ENCODE assay signal across 9 mouse cellular contexts in the genomic region with DNA sequence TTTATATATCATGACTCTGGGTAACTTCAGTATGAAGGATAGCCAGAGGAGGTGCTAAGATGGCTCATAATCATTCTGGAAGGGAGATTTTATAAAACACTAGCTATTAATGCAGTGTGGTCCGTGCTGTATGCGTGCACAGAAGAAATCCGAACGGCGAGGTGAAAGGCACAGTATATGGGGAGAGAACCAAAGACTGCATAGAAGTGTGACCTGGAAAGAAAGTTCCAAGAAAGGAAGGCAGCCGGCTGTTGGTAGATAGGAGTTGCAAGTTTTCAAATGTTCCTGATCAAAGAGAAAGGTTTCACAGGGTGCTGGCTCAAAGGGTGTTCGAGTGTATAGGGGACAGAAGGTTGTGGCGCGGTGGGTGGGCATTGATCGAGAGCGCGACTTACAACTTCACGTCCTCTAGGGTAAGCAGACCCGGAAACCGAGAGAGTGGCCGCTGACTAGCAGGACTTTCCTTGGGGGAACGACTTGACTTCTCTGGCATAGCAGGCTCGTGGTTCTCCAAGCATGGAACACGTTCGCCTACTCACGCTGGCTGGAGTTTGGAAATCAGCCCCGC. TPM values are rescaled to one million over a fixed set of nuclear protein-coding genes. Genes with fewer than 3 reads are reported as not detected.
DNase-seq lines count a peak whose midpoint lies in the region; ATAC-seq and TF ChIP-seq lines count a peak whose summit lies in the region.
"Had no signal": no experiment of that assay in that cellular context is flagged by ENCODE, and none has a peak within 500 bp of the region (broad histone marks: within the 10 kb centered on the region; RNA-seq: fewer than 3 reads in every experiment).

No protein-coding gene starts in this region.

- no peak for TF ChIP-seq POLR2A in spleen, adult 2 months (IDR thresholded peaks at IDR 0.05; ENCODE audit: low read depth, low read length)

- TF ChIP-seq CTCF in spleen, adult 2 months (IDR thresholded peaks at IDR 0.05; ENCODE audit: extremely low read depth, insufficient read depth, insufficient read length, insufficient replicate concordance): no peak

- H3K27ac ChIP-seq in spleen, adult 2 months (ENCODE audit: insufficient read depth, low read length): no peak overlapping the region
- H3K27ac ChIP-seq in forebrain, embryonic 12.5 days: no peak overlapping the region
- no peak overlapping the region for H3K27ac ChIP-seq in limb, embryonic 15.5 days
- no peak overlapping the region; the same call in 1 of the 2 replicates for H3K27ac ChIP-seq in stomach, embryonic 15.5 days

- H3K4me1 ChIP-seq in spleen, adult 2 months (ENCODE audit: control insufficient read depth, insufficient read depth, insufficient read length): peaks cover 5% of the 10 kb centered on the region; the same call in 1 of the 2 replicates
- peaks cover 9% of the 10 kb centered on the region; the same call in 1 of the 2 replicates for H3K4me1 ChIP-seq in forebrain, embryonic 12.5 days
- H3K4me1 ChIP-seq in limb, embryonic 15.5 days: 0 out of 2 replicates have a peak, but pooled peaks cover 4% of the 10 kb centered on the region
- H3K4me1 ChIP-seq in stomach, embryonic 15.5 days: no peaks in the 10 kb centered on the region

- H3K27me3 ChIP-seq in spleen, adult 2 months (ENCODE audit: control insufficient read depth, insufficient read depth, low read length): no peaks in the 10 kb centered on the region
- peaks cover 19% of the 10 kb centered on the region for H3K27me3 ChIP-seq in forebrain, embryonic 12.5 days
- H3K27me3 ChIP-seq in limb, embryonic 15.5 days: peaks cover 8% of the 10 kb centered on the region; the same call in 1 of the 2 replicates
- no peaks in the 10 kb centered on the region for H3K27me3 ChIP-seq in stomach, embryonic 15.5 days (replicated peaks)

- intact Hi-C loops in left cerebral cortex, postnatal 10 days (cut with DNase I): no loop called here

- DNase-seq in spleen, adult 2 months (ENCODE audit: low read depth in 1 of 2, low spot score in 2 of 2): no peak
- no peak for DNase-seq in spleen, postnatal 4 days (ENCODE audit: low spot score in 2 of 2)
- DNase-seq in left cerebral cortex, postnatal 10 days (ENCODE audit: extremely low spot score in 1 of 2, low spot score in 2 of 2): no peak
- DNase-seq in layer of hippocampus, postnatal 36 days: no peak
- no peak for DNase-seq in layer of hippocampus, postnatal 25 days (ENCODE audit: extremely low spot score in 1 of 2, low spot score in 1 of 2)

- peak overlapping the region; percentile 53 for H3K4me2 ChIP-seq in forebrain, embryonic 12.5 days
- H3K4me2 ChIP-seq in limb, embryonic 15.5 days: peak overlapping the region; percentile 47
- peak overlapping the region; percentile 54 for H3K4me2 ChIP-seq in stomach, embryonic 15.5 days

- peak; percentile 52 for ATAC-seq in forebrain, embryonic 12.5 days (ENCODE audit: low FRiP score)
- 0 out of 2 replicates have a peak, but pooled peaks have one; percentile 19 for ATAC-seq in limb, embryonic 15.5 days (ENCODE audit: insufficient number of reproducible peaks, low FRiP score, low TSS enrichment, low read depth)
- ATAC-seq in stomach, embryonic 15.5 days (ENCODE audit: insufficient read depth, low FRiP score, low read depth): no peak

- H3K9me3 ChIP-seq in forebrain, embryonic 12.5 days: no peaks in the 10 kb centered on the region
- H3K9me3 ChIP-seq in limb, embryonic 15.5 days: no peaks in the 10 kb centered on the region
- H3K9me3 ChIP-seq in stomach, embryonic 15.5 days: no peaks in the 10 kb centered on the region

- no peaks in the 10 kb centered on the region for H3K36me3 ChIP-seq in spleen, adult 2 months (ENCODE audit: control insufficient read depth, insufficient read depth, low read length)
- H3K36me3 ChIP-seq in forebrain, embryonic 12.5 days (replicated peaks): peaks cover 9% of the 10 kb centered on the region; the same call in 1 of the 2 replicates
- H3K36me3 ChIP-seq in limb, embryonic 15.5 days: no peaks in the 10 kb centered on the region; the same call in 1 of the 2 replicates
- H3K36me3 ChIP-seq in stomach, embryonic 15.5 days: no peaks in the 10 kb centered on the region

- 24% methylated on average over 22 of the region's 22 CpGs for WGBS in spleen, adult 2 months
- 15% methylated on average over 21 of the region's 22 CpGs for WGBS in forebrain, embryonic 12.5 days
- WGBS in limb, embryonic 15.5 days: 17% methylated on average over 22 of the region's 22 CpGs
- WGBS in stomach, embryonic 15.5 days: 29% methylated on average over 22 of the region's 22 CpGs

- peak overlapping the region; percentile 87 for H3K4me3 ChIP-seq in spleen, adult 2 months (ENCODE audit: extremely low read depth, insufficient read depth, insufficient read length)
- H3K4me3 ChIP-seq in forebrain, embryonic 12.5 days (replicated peaks): peak overlapping the region; percentile 55
- H3K4me3 ChIP-seq in limb, embryonic 15.5 days: peak overlapping the region; percentile 56
- H3K4me3 ChIP-seq in stomach, embryonic 15.5 days (replicated peaks): peak overlapping the region; percentile 60

- H3K9ac ChIP-seq in forebrain, embryonic 12.5 days: no peak overlapping the region
- H3K9ac ChIP-seq in limb, embryonic 15.5 days: no peak overlapping the region
- H3K9ac ChIP-seq in stomach, embryonic 15.5 days: peak overlapping the region; percentile 16; the same call in 1 of the 2 replicates

RNA-seq across cellular contexts. Expression of a gene that starts 0.5 kb away (rescaled TPM):
- polyA plus RNA-seq in spleen, adult 2 months (2012; rRNA removed): 9.7 and 11.5 TPM in 2 replicates
- 28.6 and 29.9 TPM in 2 replicates for polyA plus RNA-seq in forebrain, embryonic 12.5 days (2016; fragmentation: Nextera tagmentation; extraction: Ambion mirVana)
- 34.1 and 35.4 TPM in 2 replicates for polyA plus RNA-seq in limb, embryonic 15.5 days (2015; fragmentation: Nextera tagmentation; extraction: Ambion mirVana)
- polyA plus RNA-seq in stomach, embryonic 15.5 days (2015; fragmentation: Nextera tagmentation; extraction: Ambion mirVana): 33.5 and 37.2 TPM in 2 replicates
- total RNA-seq in left cerebral cortex, postnatal 10 days (2021): 10 to 100 TPM; 31.4 to 31.8 TPM
- 10 to 100 TPM; 35.7 to 36.4 TPM for total RNA-seq in layer of hippocampus, postnatal 36 days (2021)
- total RNA-seq in layer of hippocampus, postnatal 25 days (2021): 10 to 100 TPM; 34.3 to 34.5 TPM

RNA-seq across cellular contexts. Expression of a gene that starts 31.1 kb away (rescaled TPM):
- not detected in 2 replicates for polyA plus RNA-seq in spleen, adult 2 months (2012; rRNA removed)
- not detected in 2 replicates for polyA plus RNA-seq in forebrain, embryonic 12.5 days (2016; fragmentation: Nextera tagmentation; extraction: Ambion mirVana)
- 0.04 TPM in 1 of 2 replicates, not detected in the other for polyA plus RNA-seq in limb, embryonic 15.5 days (2015; fragmentation: Nextera tagmentation; extraction: Ambion mirVana)
- not detected in 2 replicates for polyA plus RNA-seq in stomach, embryonic 15.5 days (2015; fragmentation: Nextera tagmentation; extraction: Ambion mirVana)
- total RNA-seq in left cerebral cortex, postnatal 10 days (2021): not detected
- under 1 TPM; 0.20 to 0.61 TPM for total RNA-seq in layer of hippocampus, postnatal 36 days (2021)
- total RNA-seq in layer of hippocampus, postnatal 25 days (2021): under 1 TPM; 0.07 to 0.31 TPM
- total RNA-seq: common myeloid progenitor, adult 5-6 weeks had no signal

RNA-seq across cellular contexts. Expression of a gene that starts 51.1 kb away (rescaled TPM):
- polyA plus RNA-seq in spleen, adult 2 months (2012; rRNA removed): 0.20 and 0.26 TPM in 2 replicates
- polyA plus RNA-seq in forebrain, embryonic 12.5 days (2016; fragmentation: Nextera tagmentation; extraction: Ambion mirVana): 0.40 and 0.46 TPM in 2 replicates
- 1.2 and 1.3 TPM in 2 replicates for polyA plus RNA-seq in limb, embryonic 15.5 days (2015; fragmentation: Nextera tagmentation; extraction: Ambion mirVana)
- 0.58 and 0.71 TPM in 2 replicates for polyA plus RNA-seq in stomach, embryonic 15.5 days (2015; fragmentation: Nextera tagmentation; extraction: Ambion mirVana)
- not detected for total RNA-seq in left cerebral cortex, postnatal 10 days (2021)
- total RNA-seq in layer of hippocampus, postnatal 36 days (2021): under 1 TPM in 1 of 2 experiments, not detected in 1; 0.35 TPM
- total RNA-seq in layer of hippocampus, postnatal 25 days (2021): under 1 TPM in 1 of 2 experiments, not detected in 1; 0.21 TPM
